Mouse (Mus musculus): ENCODE data around the gene Capn9. TPM values are rescaled to one million over a fixed set of nuclear protein-coding genes. Genes with fewer than 3 reads are reported as not detected.
A peak's percentile ranks its signal among the peaks of the same experiment; 100 is the strongest.

Capn9 gene
- under 1 TPM in 1 of 2 experiments, not detected in 1; 0.11 TPM for total RNA-seq (2021)

DNA sequence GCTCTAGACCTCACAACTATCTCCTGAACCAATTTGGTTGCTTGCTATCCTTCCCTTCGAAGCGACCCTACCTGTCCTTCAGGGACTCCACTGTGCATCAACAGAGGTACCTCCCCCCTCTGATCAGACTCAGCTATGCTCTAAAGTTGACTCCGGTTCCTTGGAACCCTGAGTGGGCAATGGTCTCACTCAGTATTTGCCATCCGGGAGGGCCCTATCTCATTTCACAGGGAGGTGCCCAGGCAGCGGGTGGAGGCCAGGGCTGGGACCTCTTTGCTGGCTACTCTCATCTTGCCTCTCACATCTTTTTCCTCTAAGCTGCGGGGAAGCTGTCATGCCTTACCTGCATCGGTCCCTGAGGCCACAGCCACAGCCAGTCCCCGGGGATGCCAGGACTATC lies at the start of gene Capn9:
Gene Capn9, plus strand, starts transcription at position 301 of the 400 bp plus-strand sequence.
- no peak for DNase-seq

- no peak for DNase-seq
These were observed 49.6 kb upstream of the Capn9 start for GRCm38 (mm10) chr8:124526261-124526660.

GRCm38 (mm10) chr8:124530076-124530475 lies 45.8 kb upstream of the Capn9 start:
- no peak for DNase-seq

DNA sequence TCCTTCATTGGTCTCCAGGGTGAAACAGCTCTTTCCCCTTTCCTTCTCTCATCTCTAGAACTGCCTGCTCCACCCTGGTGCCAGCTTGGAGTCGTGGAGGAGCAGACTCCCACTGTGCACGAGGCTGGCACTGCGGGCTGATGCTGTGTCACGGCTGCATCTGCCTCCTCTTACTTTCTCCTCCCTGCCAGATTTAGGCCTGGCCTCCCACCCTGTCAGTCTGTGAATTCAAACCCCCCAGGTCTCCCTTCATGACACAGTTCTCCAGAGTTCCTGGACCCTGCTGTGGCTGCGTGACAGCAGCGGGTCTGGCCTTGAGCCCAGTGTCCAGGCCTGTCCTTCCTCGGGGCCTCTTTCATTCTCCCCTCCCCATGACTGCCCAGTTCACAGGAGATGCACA lies 45.4 kb upstream of the Capn9 start:
- DNase-seq: no peak

GRCm38 (mm10) chr8:124530996-124531395 lies 44.9 kb upstream of the Capn9 start:
- no peak for DNase-seq

GRCm38 (mm10) chr8:124532626-124533025 lies 43.3 kb upstream of the Capn9 start:
- DNase-seq: no peak

- no peak for DNase-seq
These were observed 40.5 kb upstream of the Capn9 start for GRCm38 (mm10) chr8:124535451-124535850.

DNA sequence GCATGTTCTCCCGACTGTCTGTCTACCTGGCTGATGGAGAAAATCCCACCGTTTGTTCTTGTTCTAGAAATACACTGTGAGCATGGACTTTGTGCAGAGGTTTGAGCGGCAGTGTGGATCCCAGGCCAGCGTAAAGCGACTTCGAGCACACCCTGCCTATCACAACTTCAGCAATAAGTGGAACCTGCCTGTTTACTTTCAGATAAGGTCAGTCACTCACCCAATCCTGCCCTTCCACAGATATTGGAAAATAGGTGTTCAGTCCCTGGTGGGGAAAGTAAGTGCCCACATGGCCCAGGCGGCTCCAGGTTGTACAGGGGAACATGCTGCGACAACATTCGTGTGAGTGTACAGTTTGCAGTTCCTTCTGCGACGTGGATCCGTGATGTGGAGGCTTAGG lies 35.0 kb upstream of the Capn9 start:
- DNase-seq: no peak

DNA sequence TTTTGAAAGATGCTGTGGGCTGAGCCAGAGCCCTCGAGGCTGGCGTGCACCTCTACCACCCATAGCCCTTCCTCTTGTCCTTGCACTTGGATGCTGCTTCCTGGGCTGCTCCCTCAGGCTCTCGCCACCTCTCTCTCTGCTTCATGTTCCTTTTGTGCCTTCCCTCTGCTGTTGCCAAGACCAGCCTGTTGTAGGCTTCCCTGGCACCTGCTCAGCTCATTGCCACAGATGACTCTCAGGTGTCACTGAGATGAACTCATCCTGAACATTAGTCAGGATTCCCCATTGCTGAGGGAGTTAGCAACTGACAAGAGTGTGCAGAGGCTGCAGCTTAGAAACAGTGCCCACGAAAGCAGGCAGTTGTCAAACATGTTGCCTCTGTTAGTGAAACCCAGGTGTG lies 33.9 kb upstream of the Capn9 start:
- no peak for DNase-seq

- no peak for DNase-seq
These were observed 32.6 kb upstream of the Capn9 start for GRCm38 (mm10) chr8:124543272-124543671.

DNA sequence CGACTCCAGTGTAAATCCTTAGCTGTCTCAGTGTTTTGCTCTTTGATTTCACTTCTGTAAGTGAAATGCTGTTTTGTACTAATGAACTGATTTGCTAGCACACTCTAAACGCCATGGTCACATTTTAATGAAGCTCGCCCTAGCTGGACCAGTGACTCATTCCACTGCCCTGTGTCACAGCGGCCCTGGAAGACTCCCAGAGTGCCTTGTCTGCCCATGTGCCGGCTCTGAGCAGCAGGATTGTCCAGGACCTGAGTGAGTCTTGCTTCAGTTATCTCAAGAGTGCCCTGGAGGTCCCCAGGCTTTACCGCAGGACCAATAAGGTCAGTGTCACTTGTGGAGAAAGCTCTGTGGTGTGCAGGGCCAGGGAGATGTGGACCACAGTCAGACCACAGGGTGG lies 29.5 kb upstream of the Capn9 start:
- DNase-seq: no peak

DNA sequence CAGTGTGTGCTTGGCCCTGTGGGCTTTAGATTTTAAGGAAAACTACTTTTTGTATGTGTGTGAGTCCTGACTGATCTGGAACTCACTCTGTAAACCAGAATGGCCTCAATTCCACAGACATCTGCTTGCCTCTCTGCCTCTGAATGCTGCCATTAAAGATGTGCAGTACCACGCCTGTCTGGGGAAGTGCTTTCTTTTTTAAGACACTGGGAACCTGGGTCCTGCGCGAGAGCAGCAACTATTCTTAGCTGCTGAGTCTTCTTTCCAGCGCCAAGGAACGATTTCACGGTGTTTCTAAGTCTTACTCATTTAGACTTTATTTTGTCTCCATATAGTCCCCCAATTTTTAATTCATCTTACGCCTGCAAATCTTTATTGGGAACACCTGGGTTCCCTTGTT lies 29.1 kb upstream of the Capn9 start:
- no peak for DNase-seq

- no peak for DNase-seq
These were observed 28.6 kb upstream of the Capn9 start for GRCm38 (mm10) chr8:124547269-124547668.

DNA sequence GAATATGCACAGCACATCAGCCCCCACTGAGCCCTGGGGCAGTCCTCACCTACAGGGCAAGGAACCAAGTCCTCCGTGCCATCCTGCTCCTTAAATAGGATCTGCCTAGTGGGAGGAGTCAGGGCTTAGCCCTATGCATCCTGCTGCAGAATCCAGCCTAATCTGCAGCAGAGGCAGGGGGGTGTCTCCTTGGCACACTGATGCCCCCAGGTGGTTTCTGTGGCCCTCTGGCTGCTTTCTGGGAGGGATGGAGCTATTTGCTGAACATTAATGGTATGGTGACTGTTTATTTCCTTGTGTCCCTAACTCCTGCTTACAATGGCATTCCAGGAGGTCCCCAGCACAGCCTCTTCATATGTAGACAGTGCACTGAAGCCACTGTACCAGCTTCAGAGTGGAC lies 27.7 kb upstream of the Capn9 start:
- DNase-seq: no peak

DNA sequence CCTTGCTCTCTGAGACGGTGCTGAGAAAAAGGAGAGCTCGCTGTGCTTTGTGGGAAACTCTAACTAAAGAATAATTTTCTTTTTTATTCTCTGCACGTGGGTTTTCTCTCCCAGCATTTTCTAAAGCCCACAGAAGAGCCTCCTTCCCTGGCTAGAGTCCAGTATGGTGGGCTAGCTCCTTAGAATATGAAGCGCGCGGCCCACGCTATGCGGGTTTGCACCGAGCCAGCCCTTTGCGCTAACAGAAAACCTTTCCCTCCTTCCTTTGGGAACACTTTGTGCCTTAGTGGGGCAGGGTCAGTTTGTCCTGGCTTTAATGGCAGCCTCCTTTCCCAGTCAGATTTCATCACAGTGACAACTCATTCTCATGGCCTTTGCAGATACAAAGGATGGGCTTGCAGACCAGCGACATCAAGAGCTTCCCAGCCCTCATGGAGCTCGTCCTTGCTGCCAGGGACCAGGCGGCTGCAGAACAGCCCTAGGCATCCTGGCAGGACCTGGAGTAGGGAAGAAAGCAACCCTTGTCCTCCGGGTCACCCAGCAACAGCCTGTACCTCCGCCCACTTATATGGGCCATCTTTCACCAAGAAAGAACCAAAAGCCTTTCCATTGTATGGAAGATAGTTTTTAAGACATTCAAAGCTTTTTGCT lies 24.8 kb upstream of the Capn9 start:
- DNase-seq: no peak

DNA sequence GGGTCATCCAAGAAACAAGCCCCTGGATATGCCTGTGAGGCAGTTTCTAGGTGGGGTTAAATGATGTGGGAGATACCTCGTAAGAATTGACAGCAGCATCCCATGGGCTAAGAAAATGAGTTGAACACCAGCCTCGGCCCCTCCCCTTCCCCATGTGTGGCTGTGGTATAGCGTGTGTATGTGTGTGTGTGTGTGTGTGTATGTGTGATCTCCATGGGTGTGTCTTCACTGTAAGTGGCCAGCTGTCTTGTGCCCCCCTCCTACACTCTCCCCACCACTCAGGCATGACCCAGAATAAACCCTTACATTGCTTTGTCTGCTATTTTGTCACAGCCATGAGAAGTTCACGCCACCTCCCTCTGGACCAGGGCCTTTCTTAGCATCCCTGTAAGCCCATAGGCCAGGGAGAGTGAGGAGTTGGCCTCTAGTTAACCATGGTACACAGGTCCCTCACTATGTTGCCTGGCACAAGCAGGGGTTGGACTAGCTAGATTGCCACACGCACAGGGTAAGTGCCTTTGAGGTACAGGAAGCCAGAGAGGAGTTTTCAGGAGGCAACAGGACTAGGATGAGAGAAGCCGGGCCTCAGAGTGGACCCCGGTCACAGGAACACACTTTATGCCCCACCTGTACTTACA lies 20.7 kb upstream of the Capn9 start:
- DNase-seq: no peak

DNA sequence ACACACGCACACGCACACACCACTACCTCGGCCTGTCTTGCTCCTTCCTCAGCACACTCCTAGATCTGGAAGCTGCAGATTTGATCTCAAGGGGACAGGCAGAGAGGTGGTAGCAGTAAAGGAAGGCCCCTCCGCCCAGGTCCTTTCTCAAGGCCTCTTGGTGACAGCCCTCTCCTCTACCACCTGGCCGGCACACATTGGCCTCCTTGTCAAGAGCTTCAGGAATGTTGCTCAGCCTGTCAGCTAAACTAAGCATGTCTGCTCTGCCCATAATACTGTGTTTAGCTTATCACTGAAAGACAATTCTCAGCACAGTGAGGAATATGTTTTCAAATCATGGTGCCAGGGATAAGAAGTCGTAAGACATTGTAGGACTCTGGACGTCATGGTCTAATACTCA lies 19.7 kb upstream of the Capn9 start:
- no peak for DNase-seq

- DNase-seq: no peak
These were observed 19.3 kb upstream of the Capn9 start for GRCm38 (mm10) chr8:124556658-124557057.

- no peak for DNase-seq
These were observed 18.4 kb upstream of the Capn9 start for GRCm38 (mm10) chr8:124557476-124557875.

DNA sequence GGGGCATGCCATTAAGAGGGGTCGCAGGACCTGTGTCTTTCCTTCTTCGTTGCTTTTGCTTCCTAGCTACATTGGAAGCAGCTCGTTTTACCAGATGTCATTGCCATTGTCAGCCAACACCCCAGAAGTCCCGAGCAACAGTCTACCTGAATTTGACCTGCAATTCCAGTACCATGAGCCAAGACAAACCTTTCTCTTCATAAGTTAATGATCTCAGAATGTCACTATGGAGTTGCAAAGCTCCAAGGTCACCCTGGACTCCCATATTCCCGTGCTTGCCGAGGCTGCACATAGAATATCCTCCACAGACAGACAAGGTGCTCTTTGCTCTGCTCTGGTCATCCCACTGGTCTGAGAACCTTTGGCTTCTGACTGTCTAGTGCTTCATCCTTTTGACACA lies 8.8 kb upstream of the Capn9 start:
- no peak for DNase-seq

DNA sequence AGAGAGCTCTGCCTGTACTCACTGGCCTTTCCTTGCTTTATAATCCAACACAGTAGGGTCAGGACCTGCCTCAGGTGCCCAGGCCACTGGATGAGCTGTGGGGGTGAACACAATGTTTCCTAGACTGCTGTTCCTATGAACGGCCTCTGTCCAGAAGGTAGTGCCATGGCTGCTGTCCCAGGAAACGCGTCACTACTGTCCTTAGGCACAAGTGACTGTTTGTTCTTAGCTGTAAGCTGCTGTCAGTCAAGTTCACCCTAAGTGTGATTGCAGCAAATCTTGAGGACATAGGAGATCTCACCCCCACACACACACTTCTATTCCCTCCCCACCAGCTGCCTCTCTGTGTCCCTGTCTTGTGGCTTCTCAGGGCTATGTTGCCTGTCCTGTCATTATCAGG lies 8.3 kb upstream of the Capn9 start:
- peak; percentile 38 for DNase-seq

GRCm38 (mm10) chr8:124569100-124569499 lies 6.8 kb upstream of the Capn9 start:
- peak; percentile 64 for DNase-seq

- peak; percentile 78 for DNase-seq
These were observed 6.3 kb upstream of the Capn9 start, which contains the start of gene Agt for GRCm38 (mm10) chr8:124569593-124569992. Gene Agt (minus strand): TSS chr8:124569706.

DNA sequence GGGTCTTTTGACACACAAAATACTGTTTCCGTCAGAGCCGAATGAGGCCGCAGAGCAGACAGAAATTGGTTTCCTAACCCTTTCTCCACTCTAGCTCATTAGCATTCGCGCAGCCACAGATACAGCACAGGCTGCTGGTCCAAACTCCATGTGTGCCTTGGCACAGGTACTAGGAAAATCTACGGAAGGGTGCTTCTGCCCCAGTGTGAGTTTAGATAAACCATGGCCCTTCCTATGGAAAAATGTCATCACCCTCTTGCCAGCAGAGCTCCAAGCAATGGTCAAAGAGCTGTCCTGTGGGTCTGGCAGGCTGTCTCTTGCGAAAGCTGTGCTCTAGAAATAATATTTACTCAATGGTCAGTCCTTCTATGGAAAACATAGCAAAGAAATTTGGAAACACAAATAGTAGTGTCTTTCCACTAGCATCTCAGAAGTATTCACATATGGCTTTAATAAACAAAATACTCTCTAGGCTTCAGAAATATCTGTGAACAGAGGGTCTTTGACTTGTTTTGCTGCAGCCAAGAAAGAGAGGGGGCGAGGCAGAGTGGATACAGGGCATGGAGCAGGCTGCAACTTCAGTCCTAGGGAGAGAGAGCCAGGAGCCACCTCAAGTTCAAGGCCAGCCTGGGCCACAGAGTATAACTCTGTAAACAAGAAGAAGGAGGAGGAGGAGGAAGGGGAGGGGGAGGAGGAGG lies 4.0 kb upstream of the Capn9 start:
- peak; percentile 39 for DNase-seq

Measured in heart, postnatal 4 days (tissue).